Mouse (Mus musculus) natural killer cell, adult 2 months (primary cell): ENCODE results near the gene Sarnp.
A peak's percentile ranks its signal among the peaks of the same experiment; 100 is the strongest.

Source experiments
- DNase-seq, 2 experiments: peaks; one replicate each; pipeline ENCODE4 v3.0.0; 2022; ENCODE audit warnings: low spot score in 2 of 2

The Sarnp gene

DNA sequence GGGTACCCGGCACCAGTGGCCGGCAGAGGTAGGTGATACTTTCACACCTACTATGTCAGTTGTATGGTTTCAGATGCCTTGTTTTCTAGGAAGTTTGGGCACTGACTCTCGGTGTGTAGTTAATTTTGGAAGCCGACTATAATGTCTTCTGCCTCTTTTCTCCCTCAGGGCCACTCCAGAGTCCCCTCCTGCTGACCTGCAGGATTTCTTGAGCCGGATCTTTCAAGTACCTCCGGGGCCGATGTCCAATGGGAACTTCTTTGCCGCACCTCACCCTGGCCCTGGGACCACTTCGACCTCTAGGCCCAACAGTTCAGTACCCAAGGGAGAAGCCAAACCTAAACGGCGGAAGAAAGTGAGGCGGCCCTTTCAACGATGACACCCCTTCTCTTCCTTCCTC is at the start of gene Sarnp:
Gene Sarnp, plus strand, starts transcription at position 301 of the 400 bp plus-strand sequence.
- no peak for DNase-seq

DNA sequence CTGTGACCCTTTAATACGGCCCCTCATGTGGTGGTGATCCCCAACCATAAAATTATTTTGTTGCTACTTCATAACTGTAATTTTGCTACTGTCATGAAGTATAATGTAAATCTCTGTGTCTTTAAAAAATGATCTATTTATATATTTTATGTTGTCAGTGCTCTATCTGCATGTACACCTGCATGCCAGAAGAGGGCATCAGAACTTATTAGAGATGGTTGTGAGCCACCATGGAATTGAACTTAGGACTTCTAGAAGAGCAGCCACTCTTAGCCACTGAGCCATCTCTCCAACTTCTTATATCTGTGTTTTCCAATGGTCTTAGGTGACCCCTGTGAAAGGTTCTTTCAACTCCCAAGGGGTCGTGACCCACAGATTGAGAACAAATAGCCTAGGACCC is 44.2 kb upstream of the Sarnp start:
- DNase-seq = no peak

DNA sequence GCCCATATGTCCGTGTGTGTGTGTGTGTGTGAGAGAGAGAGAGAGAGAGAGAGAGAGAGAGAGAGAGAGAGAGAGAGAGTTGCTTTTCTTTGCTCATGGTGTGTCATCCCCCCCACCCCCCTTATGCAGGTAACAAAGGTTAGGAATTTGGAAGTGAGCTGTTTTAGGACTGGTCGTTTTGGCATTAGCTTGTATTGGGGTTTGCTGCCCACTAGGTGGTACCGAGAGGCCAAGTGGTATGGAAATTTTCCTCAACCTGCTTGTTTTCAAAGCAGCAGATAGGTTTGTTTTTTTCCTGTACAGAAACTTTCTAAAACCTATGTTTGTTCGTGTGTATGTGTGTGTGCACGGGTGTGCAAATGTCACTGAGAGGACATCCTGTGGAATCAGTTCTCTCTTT is 43.4 kb upstream of the Sarnp start:
- no peak for DNase-seq

DNA sequence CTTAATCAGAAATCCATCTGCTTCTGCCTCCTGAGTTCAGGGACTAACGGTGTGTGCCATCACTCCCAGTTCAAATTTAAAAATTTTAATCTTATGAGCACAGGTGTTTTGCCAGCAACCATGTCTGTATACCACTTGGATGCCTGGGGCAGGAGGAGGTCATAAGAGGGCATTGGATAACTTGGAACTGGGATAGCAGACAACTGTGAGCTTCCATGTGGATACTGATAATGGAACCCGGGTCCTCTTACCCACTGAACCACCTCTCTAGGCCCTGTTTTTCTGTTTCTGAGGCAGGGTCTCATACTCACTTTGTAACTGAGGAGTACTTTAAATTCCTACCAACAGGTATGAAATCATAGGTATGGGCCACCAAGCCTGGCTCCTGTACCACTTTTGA is 38.7 kb upstream of the Sarnp start:
- no peak for DNase-seq

DNA sequence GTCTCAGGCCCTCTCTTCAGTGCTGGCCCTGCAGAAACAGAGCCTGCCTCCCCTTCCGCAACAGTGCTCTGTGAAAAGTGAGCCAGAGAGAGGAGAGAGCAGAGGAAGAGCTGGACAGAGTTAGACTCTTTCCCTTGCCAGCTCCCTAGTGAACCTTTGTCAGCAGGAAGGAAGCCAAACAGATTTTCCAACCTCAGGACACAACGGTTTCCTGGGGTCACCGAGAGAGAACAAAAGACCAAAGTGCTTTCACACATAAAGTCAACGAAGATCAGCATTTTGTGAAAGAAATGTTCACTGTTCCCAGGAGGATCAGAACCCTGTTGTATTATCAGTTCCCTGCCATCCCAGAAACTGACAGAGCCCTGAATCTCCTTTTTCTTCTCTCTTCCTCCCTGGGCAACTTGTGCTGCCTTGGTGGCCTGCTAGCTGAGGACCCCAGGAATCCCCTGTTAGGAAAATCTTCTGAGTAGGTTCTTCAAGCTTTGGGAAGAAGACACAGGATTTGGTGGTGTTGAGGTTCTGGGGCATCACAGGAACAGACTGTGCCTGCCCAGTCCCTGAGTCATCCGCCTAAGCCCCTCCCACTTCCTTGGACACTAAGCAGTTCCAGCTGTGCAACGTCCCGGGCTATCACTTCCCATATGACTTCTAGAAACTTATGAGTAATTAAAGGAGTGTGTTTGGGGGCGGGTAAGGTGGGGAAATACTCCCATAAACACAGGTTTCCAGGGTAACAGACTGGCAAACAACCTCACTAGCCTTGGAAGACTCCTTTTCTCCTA is 37.9 kb upstream of the Sarnp start:
- DNase-seq = no peak

DNA sequence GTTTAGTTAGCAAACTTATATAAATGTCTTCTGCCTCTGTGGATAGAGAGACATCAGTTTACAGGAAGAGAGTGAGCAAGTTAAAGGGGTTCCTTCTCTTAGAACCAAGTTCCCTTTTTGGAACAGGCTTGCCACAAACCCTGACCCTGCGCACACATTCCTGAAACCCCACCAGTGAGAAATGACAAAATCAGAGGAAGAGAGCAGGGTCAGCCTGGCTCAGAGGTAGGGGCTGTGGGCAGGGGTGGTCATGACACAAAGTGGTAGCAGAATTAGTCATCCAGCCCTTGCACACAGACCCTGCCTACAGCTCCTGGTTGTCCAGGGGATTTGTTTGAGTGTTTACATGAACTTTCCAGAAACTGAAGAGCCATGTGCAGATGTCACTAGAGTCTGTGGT is 36.9 kb upstream of the Sarnp start:
- no peak for DNase-seq

DNA sequence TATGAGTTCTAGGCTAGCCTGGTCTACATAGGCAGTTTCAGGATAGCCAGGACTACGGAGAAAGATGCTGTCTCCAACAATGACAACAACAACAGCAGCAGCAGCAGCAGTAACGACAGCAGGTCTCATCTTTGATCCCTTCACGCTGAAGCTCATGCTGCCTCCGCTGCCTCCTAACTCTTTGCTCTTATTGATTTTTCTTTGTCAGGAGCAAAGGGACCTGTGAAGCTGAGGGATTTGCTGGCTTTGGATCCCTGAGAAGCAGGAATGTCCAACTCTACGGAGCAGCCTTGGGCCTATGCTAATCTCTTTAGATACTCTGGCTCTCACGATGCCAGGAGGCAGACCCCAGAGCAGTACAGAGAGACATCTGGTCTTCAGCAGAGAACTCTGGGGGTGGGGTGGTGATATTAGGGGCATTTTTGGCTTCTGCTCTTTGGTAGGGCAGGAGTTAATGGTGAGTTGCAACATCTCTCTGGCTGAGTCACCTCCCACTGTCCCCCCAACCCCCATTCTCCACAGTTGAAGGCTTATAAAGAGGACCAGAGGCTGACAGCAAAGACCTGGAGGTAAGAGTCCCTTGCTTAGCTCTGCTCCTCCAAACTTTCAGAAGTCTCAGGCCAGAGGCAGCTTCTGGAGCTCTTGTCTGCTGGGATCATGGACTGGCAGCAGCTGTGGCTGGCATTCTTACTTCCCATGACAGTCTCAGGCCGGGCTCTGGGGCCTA is 26.6 kb upstream of the Sarnp start, which contains the start of gene Mmp19:
Gene Mmp19, plus strand, starts transcription at position 513 of the 727 bp plus-strand sequence.
- no peak for DNase-seq

DNA sequence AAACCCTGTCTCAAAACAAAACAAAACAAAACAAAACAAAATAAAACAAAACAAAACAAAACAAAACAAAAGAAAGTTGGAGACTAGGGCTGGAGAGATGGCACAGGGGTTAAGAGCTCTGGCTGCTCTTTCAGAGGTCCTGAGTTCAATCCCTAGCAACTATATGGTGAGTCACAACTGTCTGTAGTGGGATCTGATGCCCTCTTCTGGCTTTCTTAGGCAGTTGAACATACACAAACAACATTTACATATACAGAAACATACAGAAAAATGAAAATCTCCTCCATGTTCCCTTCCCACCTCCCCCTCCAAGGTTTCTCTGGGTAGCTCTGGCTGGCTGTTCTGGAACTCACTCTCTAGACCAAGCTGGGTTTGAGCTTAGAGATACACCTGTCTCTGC is 25.1 kb upstream of the Sarnp start:
- DNase-seq = no peak

DNA sequence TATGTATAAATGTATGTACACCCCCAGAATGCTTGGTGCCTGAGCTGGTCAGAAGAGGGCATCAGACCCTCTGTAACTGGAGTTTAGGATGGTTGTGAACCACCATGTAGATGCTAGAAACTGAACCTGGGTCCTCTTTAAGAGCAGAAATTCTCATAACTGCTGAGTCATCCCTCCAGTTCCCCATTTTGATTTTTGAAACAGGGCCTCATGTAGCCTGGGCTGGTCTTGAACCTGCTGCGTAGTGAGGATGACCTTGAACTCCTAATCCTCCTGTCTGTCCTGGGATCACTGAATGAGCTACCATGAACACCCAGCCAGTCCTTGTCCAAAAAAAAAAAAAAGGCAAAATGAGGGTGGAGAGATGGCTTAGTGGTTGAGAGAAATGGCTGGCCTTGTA is 23.9 kb upstream of the Sarnp start:
- DNase-seq = no peak

DNA sequence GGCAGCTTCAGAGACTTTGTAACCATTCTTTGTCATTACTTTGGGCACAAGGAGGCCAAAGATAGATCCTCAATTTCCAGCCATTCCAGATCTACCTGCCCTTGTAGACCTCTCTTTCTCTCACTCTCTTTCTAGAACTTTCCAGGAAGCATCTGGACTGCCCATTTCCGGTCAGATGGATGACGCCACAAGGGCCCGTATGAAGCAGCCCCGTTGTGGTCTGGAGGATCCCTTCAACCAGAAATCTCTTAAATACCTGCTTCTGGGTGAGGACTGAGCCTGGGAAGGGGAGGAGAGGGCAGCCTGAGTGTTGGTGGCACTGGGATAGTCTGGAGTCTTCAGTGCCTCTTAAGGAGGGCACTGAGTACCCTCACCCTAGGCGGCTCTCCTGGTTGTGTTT is 22.7 kb upstream of the Sarnp start:
- no peak for DNase-seq

DNA sequence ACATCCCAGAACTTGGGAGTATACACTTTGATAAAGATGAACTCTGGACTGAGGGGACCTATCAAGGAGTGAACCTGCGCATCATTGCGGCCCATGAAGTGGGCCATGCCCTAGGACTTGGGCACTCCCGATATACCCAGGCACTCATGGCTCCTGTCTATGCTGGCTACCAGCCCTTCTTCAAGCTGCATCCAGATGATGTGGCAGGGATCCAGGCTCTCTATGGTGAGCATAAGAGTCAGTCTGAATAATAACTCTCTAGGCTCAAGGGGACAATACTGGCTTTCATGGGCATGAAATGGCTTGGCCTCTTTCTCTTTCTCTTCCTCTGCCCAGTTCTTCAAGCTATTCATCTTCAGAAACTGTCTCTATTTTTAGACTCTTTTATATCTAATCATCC is 21.6 kb upstream of the Sarnp start:
- DNase-seq = no peak

DNA sequence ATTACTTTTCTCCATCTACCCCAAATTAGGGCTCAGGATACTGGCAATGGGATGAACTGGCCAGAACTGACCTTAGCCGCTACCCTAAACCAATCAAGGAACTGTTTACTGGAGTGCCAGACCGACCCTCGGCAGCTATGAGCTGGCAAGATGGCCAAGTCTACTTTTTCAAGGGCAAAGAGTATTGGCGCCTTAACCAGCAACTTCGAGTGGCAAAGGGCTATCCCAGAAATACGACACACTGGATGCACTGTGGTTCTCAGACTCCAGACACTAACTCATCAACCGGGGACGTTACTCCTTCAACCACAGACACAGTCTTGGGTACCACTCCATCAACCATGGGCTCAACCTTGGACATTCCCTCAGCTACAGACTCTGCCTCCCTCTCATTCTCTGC is 18.5 kb upstream of the Sarnp start:
- DNase-seq = no peak

DNA sequence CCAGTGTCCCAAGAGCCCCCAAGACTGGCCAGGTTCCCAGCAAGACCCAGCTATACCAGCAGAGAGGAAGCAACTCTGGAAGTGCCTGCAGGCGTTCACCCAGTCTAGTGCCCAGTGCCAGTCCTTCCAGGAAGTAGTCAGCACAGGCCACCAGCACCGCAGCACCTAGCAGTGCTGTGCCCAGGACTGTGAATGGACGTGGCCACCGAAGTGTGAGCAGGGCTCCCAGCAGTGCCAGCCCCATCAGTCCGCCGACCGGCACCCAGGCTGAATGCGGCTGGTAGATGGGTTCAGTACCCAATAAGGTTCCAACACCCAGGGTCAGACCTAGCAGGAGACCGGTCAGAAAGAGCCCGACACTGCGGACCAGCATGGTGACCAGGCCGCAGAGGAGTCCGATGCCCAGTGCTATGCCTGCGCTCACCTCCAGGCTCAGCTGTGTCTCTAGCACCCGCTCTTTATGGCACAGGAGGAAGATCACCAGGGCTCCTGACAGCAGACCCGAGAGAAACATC is 15.1 kb upstream of the Sarnp start:
- DNase-seq = no peak

DNA sequence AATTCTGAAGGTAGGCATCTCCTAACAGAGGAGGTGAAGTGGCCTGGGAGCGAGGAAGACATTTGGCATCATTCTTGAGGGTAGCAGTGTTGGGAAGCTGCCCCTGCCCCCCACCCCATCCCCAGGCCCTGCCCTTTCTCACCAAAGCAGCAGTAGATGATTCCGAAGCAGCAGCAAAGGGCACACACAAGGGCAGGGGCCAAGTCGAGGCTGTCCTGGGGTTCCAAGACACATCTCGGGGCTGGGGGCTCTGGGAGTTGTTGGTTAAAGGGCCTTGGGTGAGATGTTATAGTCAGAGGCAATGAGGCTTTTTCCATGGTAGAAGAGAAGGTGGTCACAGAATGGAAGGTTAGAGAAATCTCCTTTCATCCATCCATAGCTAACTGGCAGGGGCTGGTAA is 14.2 kb upstream of the Sarnp start:
- no peak for DNase-seq

DNA sequence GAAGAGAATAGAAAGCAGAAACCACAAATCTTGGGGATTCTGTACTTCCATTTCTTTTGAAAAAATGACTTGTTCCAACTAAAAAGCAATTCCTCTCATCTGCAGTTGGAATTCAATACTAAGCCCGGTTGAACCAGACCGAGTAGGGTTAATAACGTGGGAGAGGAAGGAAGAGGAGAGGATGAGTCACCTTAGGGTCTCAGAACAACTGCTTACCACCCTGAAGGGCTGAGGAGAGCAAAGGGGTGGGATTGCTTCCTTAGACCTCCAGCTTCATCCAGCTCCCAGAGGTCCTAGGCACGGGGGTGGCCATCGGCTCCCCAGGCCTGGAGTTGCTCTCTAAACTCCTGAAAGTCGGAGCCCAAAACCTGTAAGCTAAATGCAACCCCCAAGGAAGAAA is 13.8 kb upstream of the Sarnp start:
- no peak for DNase-seq

DNA sequence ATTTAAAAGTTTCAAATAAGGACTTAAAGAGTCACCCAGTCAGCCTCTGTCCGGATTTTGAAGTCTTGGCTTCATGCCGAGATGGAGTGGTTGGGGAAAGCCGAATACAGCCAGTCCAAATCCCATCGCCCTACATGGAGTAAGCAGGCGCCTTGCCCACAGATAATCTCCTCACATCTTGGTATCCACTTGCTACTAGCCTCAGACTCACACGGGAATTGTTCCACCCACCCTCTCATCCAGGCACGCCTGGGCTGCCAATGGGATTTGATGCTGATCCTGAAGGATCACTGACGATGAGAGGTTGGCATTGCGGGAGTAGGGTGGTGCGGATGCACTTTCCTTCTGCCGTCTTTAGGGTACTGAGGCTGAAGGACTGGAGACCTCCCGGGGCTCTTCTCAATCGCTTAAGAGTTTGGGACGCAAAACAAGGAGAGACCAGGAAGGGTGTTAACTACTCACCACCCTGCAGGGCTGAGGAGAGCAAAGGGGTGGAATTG is 13.3 kb upstream of the Sarnp start, which contains the start of gene Dnajc14:
Gene Dnajc14, plus strand, starts transcription at position 292 of the 500 bp plus-strand sequence.
- peak in 1 of 2 experiments; percentile 8 for DNase-seq

DNA sequence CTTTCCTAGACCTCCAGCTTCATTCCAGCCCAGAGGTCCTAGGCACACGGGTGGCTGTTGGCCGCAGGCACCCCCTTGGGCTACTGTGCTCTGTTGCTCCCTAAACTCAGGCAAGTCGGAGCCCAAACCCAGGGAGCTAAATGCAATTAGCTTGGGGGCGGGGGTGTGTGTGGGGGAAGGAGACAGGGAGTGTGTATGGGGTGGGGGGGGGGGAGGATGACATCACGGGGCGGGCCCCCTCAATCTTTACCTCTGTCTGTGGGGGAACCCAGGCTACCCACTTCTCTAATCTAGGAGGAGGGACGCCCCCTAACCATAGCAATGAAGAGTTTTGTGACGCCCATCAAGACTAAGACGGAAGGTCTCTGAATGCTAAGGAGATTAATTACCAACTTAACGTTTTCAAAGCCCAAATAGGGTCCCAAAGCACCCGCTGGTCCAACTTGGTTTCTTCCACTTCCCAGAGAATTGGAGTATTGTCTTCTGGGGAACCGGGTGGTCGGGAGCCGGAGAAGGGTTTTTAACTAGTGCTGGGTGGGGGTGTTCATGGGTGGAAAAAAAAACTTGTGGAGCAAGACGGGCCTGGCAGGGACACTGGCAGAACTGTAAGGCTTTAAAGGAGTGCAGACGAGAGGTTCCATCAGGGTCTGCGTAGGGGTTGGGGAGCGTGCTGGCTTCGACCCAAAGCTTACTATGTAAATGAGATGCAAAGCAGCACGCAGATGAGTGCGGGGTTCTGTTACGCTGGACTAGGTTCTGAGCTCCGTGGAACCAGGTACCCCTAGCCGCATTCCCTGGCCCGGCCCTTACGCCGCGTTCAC is 12.7 kb upstream of the Sarnp start, which contains the start of gene Tmem198b:
Gene Tmem198b, minus strand, starts transcription at position 100 of the 821 bp plus-strand sequence.
- DNase-seq = peak; percentile 34 to 70

DNA sequence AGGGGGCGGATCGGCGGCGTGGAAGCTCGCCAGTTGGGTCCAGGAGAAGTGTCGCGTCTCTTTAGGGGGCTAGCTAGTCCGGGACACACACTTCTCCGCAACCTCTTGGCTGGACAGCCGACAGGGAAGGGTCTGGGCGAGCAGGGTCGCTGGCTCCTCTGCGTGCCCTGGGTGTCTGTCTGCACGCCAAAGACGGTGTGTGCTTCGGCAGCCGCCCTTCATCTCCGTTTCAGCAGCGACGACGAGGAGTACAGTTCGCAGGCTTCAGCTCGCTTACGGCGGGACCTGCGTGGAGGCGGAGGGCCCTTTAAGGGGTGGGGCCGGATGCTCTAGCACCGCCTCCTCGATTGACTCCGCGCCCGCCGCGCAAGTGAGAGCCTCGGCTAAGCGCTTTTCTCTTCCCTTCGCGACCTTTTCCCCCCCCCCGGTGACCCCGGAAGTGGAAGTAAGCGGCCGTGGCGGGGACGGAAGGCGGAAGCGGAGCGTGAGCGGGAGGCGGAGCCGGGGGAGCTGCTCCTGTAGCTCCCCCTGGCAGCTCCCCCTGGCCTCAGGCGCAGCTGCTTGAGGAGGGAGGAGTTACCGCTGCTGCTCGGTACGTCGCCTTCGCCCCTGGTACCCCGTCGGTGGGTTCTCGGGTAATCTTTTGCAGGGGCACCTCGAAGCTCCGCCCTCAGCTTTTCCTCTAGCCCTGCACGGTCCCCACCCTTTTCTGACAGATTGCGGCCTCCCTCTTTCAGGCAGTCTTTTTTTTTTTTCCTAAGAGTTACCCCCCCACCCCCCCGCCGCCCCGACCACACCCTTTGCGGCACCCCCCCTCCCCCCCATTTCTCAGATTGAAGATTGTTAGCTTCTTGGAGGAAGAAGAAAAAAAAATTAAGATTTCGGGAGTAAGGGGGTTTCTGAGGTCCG is 11.8 kb upstream of the Sarnp start:
- DNase-seq = peak; percentile 92 to 95

DNA sequence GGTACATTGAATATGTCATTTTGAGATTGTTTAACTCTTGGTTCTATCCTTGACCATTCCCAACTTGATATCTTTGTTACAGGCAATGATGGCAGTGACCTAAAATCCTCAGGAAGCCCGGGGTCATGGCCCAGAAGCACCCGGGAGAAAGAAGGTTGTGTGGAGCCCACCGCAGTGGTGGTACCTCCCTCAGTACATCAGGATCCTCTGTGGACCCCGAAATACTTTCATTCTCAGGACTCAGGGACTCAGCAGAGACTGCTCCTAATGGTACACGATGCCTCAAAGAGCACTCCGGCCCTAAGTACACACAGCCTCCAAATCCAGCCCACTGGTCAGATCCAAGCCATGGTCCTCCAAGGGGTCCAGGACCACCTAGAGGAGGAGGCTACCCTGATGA is 11.0 kb upstream of the Sarnp start:
- DNase-seq = no peak

DNA sequence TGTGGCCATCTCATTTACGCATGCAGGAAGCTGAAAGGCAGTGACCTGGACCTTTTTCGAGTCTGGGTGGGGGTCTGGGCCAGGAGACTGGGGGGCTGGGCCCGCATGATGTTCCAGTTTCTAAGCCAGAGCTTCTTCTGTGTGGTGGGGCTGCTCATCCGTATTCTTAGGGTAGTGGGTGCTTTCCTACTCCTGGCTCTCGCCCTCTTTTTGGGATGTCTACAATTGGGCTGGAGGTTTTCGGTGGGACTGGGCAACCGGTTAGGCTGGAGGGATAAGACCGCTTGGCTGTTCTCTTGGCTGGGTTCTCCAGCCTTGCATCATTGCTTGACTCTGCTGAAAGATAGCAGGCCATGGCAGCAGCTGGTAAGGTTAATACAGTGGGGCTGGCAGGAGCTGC is 10.1 kb upstream of the Sarnp start:
- no peak for DNase-seq

DNA sequence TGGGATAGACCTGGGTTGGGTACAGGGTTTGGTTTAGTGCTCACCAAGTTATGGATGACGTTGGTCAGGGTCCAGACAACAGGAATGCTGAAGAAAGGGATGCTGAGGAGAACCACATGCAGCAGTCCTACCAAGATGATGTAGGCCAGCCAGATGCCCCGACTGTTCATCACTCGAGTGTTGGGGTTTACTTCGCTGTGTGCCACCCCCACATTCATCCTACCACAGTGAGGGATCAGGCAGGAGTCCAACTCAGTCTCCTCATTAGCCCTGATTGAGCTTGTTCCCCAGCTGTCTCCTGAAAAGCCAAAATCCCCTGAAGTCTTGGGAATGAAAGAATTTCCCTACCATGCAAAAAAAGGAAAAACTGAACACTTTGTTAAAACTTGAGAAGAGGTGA is 3.1 kb downstream of the Sarnp start:
- no peak for DNase-seq
